Mouse (Mus musculus) frontal cortex, adult 2 months (tissue): Measurements from ENCODE around the gene Vmn2r75. TPM values are rescaled to one million over a fixed set of nuclear protein-coding genes. Genes with fewer than 3 reads are reported as not detected.
"Not testable (repeated sequence)": the region's sequence is repeated elsewhere in the genome, so short reads cannot be mapped to it uniquely, and the experiment has no call there.

ENCODE experiments used
- DNase-seq, 2 experiments: peaks; one replicate each; pipeline ENCODE4 v3.0.0; 2022; ENCODE audit warnings: low spot score in 1 of 2; ENCODE audit errors: extremely low spot score in 1 of 2
- polyA plus RNA-seq: library from polyadenylated mRNA; depleted of rRNA; stranded (reverse); fragments of >200 nt; gene quantifications from 2 replicates; pipeline ENCODE4 v1.2.3, GENCODE M21; 2012; rRNA removed

Vmn2r75 gene
- not detected in 2 replicates for polyA plus RNA-seq

- not testable (repeated sequence) for DNase-seq
Observed at GRCm38 (mm10) chr7:86171678-86172077, at the start of gene Vmn2r75. Gene Vmn2r75, minus strand, starts transcription at chr7:86171778.

- DNase-seq: peak in 1 of 2 experiments; percentile 11
Observed at GRCm38 (mm10) chr7:86211345-86211744, 39.8 kb upstream of the Vmn2r75 start.

Other genes starting within 250 kb of the Vmn2r75 start
- not detected in 2 replicates for gene Vmn2r74, start 210.1 kb downstream of the Vmn2r75 start, polyA plus RNA-seq
- not detected in 2 replicates for gene Vmn2r76, start 74.5 kb upstream of the Vmn2r75 start, polyA plus RNA-seq
- not detected in 2 replicates for gene Olfr310, start 105.4 kb upstream of the Vmn2r75 start, polyA plus RNA-seq
- gene Olfr309, start 141.9 kb upstream of the Vmn2r75 start, polyA plus RNA-seq: 0.12 and 0.32 TPM in 2 replicates
- not detected in 2 replicates for gene Olfr308, start 153.9 kb upstream of the Vmn2r75 start, polyA plus RNA-seq
- gene Olfr307, start 165.8 kb upstream of the Vmn2r75 start, polyA plus RNA-seq: not detected in 2 replicates
- gene Olfr305, start 195.2 kb upstream of the Vmn2r75 start, polyA plus RNA-seq: not detected in 2 replicates
- not detected in 2 replicates for gene Olfr304, start 214.9 kb upstream of the Vmn2r75 start, polyA plus RNA-seq
- gene Olfr303, start 226.0 kb upstream of the Vmn2r75 start, polyA plus RNA-seq: not detected in 2 replicates
- gene Olfr301, start 232.1 kb upstream of the Vmn2r75 start, polyA plus RNA-seq: not detected in 2 replicates